12 mouse cellular contexts compared by ENCODE assay signal in genomic region chr15:27216387-27216786, GRCm38 (mm10).
"Had no signal": no experiment of that assay in that cellular context is flagged by ENCODE, and none has a peak within 500 bp of the region (broad histone marks: within the 10 kb centered on the region; RNA-seq: fewer than 3 reads in every experiment).

No protein-coding gene starts in this region.

- H3K9ac ChIP-seq: liver, embryonic 14.5 days; midbrain, embryonic 12.5 days; neural tube, embryonic 13.5 days; stomach, embryonic 15.5 days had no signal

- H3K4me3 ChIP-seq: midbrain, embryonic 12.5 days; neural tube, embryonic 13.5 days; stomach, embryonic 15.5 days had no signal

- H3K36me3 ChIP-seq: midbrain, embryonic 12.5 days; neural tube, embryonic 13.5 days; stomach, embryonic 15.5 days had no signal

- H3K27ac ChIP-seq: liver, embryonic 14.5 days; midbrain, embryonic 12.5 days; neural tube, embryonic 13.5 days; stomach, embryonic 15.5 days had no signal

- ATAC-seq: midbrain, embryonic 16.5 days had no signal

- H3K9me3 ChIP-seq: midbrain, embryonic 12.5 days; neural tube, embryonic 13.5 days; stomach, embryonic 15.5 days had no signal

- H3K4me2 ChIP-seq: midbrain, embryonic 12.5 days; neural tube, embryonic 13.5 days; stomach, embryonic 15.5 days had no signal

- H3K4me1 ChIP-seq: midbrain, embryonic 12.5 days; neural tube, embryonic 13.5 days; stomach, embryonic 15.5 days had no signal

- H3K27me3 ChIP-seq: midbrain, embryonic 12.5 days; neural tube, embryonic 13.5 days; stomach, embryonic 15.5 days had no signal

- DNase-seq: kidney, adult 8-10 months; kidney, postnatal 36 days; left cerebral cortex, postnatal 4 days; lung, adult 18-20 months; right cerebral cortex, postnatal 14 days; thymus, adult 2 months; thymus, postnatal 25 days had no signal
